Mouse (Mus musculus) granulocyte monocyte progenitor cell, adult 5-6 weeks (primary cell): ENCODE data around the gene Dclk2. TPM values are rescaled to one million over a fixed set of nuclear protein-coding genes. Genes with fewer than 3 reads are reported as not detected.

Source experiments
- ATAC-seq: replicated peaks from 2 replicates; pipeline ENCODE4 v1.8.0; 2016; ENCODE audit warnings: mild to moderate bottlenecking, moderate TSS enrichment, inconsistent platforms; ENCODE audit not compliant: poor library complexity, severe bottlenecking
- total RNA-seq, 2 experiments: library from RNA; stranded (forward) in 1 of 2; stranded (reverse) in 1 of 2; fragments of 200-712, 200-1000 nt in 1 of 2; fragments of >200 nt in 1 of 2; fragmentation: Nextera tagmentation in 1 of 2; gene quantifications; 2 replicates each; pipeline ENCODE4 v1.2.3; 2014 to 2017

The Dclk2 gene
- total RNA-seq (2014; fragmentation: Nextera tagmentation) (0.62 and 1.6 TPM in 2 replicates), total RNA-seq (2017) (under 0.01 and 0.30 TPM in 2 replicates)

DNA sequence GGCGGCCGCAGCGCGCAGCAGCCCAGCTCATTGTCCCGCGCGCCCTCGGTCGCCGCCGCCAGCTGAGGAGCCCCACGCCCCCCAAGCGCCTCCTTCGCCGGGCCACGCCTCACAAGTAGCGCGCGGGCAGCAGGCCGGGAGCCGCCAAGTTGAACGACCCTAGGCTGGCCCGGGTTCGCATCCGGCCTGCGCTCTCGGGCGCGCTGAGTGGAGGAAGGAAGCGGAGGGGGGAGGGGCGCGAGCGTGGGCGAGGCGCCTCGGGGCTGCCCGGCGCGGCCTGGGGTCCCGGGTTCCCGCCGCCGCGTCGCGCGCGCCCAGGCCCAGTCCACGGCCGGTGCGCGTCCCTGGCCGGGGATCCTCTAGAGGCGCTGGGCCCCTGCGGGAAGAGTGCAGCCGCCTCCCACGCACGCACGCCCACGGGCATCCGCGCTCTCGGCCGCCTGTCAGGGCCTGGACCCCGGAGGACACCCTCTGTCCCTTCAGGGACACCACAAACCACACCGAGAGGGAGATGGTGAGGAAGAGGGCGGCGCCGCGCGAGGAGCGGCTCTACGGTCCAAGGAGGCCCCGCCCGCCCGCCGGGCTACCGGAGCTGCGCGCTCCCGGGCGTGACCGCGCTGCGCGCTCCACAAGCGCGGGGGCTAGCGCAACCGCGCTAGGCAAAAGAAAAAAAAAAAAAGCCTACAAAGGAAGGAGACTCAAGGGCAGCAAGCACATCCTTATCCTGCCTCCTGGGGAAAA is at the start of gene Dclk2:
Dclk2 (minus strand) TSS at position 510 of the 741 bp plus-strand sequence.
- ATAC-seq, result peak; percentile 80

DNA sequence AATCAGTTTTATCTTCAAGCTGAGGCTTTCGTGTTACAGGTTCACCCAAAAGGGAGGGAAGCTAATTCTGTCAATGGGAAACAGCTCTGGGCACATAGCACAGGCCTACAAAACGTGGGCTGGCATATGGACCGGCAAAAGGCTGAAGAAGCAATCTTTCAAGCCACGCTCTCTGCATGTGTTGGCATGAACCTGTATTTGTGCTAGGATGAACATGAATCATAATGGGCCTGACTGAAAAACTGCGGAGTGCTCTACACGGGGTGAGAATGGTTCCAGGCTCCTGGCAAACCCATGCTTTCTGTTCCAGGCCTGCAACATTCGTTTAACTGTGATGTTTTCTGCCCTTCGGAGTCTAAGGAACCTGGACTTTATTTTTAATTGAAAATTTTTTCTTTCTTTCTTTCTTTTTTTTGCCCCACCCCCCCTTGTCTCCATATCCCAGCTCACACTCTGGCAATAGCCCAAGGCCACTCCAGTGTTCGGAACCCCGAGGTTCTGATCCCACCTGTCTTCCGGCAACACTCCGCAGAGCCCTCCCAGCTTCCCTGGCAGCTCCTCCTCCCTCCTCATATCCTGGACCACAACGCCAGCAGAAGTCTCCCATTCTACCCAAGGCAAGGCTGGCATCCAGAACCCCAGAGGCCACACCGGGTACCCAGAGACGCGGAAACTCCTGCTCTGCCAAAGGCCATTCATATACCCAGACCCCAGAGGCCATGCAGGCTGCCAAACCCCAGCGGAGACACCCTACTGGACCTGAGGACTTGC is 42.2 kb upstream of the Dclk2 start:
- ATAC-seq, result no peak

DNA sequence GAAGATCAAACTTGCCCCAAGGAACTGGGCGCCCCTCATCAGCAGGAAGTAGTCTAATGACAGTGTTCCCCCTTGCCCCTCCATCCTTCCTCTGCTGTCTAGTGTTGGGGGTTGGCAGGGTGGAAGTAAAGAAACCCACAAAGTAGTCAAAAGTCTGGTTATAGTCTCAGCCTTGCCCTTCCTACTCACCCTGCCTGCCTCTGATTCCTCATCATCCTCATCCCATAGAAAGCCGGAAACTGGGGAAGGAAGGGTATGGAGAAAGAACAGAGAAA is 40.7 kb upstream of the Dclk2 start:
- ATAC-seq, result peak; percentile 44

DNA sequence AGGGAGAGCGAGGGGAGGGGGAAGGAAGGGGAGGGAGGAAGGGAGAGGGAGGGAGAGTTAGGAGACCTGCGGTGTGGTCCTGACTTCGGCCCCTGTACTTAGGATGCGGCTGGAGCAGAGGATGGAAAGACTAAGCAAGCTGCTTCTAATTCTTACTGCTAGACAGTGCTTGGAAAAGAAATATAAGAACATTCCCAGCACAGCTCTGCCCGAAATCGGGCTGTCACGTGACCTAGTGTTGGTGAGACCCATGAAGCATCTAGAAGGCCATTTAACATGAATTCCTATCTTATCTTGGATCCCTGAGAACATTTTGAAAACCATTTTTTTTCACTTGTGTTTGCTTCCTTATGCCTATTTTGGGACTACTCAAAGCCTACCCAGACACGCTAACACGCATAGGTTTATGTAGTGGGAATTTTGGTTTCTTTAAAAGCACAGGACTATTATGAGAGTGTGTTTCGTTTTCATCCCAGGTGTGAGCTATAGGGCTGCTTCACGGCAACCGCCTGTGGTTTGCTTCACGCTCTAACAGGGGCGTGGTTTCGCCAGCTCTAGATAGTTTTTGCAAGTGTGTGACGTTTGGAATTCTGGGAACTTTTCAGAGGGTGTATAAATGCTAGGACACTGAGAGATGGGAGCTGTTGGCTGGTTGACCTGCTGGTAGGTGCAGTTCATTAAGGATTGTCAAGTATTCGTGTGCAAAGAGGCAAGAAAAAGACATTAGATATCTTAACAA is 40.2 kb upstream of the Dclk2 start:
- no peak for ATAC-seq

DNA sequence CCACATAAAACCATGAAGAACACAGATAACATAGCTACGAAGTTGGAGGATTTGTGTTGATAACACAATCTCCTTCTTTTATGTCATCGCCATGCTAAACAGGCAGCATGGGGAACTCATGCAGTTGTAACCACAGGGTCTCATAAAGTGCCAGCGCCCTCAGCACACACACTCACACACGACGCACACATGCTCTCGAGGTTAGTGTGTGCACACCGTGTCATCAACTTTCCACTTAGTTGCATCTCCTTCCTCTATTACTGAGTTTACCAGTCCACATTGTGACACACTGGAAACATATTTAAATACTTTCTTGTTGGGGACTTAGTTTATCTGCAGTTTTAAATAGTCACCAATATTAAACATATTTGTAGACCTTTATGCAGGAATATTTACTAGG is 38.4 kb upstream of the Dclk2 start:
- peak; percentile 58 for ATAC-seq

DNA sequence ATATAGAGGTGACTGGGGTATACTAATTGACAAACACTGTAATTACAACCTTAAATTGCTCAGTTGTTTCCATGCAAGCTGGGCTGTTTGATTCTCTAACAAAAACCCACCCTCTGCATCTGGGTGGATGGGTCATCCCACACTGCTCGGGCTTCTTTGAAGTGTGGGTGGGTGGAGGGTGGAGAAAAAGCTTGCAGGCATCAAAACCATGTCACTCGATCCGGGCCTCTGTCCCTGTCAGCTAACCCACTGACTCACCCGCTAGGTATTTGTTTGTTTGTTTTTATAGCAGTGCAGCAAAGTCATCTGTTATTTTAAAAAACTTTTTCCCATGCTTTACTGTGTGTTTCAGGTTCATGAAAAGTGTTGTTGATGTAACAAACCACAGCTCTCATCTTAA is 34.7 kb upstream of the Dclk2 start:
- no peak for ATAC-seq

DNA sequence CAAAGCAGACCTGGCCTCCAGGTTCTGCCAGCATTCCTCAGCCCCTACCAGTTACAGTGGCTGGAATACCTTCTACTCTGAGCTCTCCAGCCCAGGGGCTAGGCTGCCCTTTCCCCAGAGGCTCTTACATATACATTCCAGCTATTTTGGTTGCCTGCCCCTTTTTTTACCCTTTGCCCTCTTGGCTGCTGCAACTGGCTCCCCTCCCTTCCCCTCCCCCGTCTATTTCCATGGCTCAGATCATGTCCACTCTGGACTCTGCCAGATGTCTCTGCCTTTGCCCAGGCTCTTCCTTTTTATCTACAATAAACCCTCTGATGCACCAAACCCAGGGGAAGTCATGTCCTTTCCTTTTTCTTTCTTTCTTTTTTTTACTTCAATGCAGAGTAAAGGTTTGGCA is 33.9 kb upstream of the Dclk2 start:
- ATAC-seq, result no peak

DNA sequence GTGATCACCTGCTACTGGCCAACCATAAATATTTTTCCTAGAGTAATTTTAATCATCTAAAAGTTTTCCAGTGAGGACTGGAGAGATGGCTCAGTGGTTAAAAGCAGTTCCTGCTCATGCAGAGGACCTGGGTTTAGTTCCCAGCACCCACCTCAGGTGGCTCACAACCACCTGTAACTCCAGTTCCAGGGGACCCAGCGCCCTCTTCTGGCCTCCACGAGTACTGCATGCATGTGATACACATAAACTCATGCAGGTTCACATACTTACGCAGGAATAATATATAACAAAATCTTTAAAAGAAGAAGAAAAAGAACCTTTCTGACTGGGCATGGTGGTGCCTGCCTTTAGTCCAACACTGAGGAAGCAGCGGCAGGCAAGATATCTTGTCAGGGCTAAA is 33.2 kb upstream of the Dclk2 start:
- ATAC-seq, result no peak

DNA sequence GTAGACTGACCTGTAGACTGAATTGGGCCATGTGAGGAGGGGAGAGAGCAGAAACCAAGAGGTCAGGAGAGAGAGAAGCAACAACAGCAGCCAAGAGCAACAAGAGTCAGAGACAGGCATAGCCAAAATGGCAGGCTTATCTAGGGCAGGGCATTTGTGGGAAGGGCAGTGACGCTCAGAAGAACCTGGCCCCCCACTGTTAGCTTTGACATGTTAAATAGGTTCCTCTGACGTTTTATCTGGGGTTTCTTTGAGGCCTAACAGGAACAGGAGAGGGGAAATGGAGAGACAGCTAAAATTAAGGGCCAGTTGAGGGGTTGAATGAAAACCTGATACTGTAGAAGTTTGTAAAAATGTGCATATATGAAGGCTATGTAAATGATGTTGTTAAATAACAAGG is 30.0 kb upstream of the Dclk2 start:
- ATAC-seq, result no peak

DNA sequence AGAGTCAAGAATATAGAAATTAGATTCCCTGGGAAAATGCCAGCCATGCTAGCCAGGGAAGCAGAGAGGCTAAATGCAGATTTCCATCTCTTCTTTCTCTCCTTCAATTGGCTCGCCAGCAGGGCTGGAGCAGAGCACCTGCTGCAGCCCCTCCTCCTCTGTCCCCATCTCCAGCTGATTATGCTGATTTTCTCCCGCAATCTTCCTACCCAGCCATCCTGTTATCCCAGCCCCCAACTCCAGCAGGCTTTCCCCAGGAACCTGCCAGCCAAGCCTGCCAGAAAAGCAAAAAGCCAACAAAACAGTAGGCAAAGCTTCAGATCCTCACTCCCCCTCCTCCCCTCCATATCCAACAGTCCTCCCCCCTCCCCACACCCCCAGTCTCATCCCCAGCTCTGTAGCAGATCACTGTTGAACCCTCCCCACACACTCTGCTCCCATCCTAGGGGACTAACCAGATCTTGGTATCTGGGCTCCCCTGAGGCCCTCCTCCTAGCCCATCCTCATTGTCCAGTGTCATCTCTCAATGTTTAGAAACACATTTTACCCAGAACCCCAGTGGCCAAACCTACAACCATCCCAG is 15.7 kb upstream of the Dclk2 start:
- no peak for ATAC-seq

DNA sequence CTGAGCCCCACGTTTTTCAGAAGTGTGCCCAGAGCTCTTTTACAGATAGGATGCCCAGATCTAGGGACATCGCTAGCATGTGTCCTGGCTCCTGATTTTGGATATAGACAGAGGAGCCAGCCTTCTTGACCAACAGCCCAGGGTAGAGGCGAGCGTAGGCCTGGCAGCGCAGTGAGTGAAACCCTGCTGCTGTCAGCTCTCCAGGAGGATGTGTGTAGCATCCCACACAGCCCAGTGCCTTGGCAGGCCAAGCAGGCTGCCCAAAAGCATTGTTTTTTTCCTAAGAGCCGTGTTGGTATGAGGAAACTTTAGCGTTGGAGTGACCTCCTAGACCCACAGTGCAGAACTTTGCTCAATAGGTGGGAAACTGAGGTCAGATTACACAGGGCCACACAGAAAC is 12.8 kb upstream of the Dclk2 start:
- no peak for ATAC-seq

DNA sequence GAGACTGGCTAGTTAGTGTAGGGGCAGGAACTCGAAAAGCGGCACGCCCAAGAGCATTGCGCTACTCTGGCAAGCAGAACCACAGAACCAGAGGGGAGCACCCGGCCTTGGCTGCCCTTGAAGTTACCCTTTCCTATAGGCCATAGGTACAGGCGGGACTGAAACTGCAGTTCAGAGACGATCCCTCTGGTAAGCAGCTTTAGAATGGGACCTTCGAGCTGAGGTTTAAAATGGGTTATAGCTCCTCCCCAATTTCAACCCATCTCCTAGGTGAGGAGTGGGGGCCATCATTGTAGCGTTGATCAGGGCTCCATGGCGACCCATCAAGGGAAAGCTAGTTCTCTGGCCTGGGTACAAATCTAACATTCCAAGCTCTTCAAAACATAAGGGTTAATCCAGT is 3.0 kb upstream of the Dclk2 start:
- no peak for ATAC-seq

DNA sequence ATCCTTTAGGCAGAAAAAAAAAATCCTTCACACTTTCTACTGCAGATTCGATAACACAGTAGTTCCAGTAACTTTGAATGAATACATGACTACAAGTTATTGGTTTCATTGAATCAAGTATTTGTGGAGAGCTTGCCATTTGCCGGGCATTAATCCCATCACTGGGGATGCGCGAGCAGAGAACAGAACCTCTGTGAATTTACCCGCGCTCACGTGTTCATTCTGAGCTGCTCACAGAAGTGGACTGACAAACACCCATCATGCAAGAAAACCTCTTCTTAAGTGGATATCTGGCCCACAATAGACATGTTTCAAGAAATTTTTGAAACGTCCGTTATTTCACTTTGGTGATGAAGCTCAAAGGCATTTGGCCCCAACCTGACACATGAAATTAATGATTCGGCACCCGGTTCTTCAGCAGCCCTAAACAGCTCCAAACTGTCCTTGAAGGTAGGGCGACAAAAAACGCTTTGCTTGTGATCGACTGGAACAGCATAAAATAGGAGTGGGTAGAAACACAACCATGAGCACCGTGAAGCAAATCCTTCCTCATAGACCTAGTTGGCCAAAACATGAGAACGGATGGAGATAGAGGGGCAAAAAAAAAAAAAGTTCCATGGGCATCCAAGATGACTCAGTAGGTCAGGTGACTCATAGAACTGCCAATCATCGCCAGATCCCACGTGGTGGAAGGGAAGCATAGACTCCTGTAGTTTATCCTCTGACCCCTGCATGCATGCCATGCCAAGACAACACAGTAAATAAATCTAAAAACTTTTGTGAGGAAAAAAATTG is 726 bp upstream of the Dclk2 start:
- no peak for ATAC-seq

DNA sequence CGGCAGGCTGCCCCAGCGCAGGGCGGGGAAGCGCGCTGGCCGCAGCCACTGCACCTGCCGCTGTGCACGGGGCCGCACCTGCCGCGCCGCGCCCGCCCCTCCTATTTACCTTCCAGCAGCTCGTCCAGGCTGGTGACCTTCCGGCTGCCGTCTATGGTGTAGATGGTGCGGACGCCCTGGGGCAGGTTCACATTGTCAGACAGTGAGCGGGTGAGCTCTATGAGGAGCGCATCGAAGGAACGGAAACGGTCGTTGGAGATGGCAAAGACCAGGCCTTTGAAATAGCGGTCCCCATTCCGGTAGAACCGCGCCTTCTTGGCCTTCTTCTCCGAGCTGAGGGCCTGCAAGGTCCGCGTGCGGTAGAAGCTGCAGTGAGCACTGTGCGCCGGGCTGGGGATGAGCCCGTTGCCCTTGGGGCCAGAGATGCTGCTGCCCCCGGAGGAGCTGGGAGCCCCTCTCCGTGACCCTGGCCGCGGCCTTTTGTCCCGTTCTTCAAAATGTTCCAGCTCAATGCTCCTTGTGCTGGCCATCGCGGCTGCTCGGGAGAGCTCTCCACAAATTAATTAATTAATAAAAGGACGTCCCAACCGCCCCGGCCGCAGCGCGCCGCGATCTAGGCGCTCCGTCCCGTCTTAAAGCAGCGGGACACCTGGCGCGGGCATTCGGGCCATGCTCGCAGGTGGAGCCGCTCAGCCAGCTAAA is 860 bp downstream of the Dclk2 start:
- peak; percentile 15; the same call in 1 of the 2 replicates for ATAC-seq

DNA sequence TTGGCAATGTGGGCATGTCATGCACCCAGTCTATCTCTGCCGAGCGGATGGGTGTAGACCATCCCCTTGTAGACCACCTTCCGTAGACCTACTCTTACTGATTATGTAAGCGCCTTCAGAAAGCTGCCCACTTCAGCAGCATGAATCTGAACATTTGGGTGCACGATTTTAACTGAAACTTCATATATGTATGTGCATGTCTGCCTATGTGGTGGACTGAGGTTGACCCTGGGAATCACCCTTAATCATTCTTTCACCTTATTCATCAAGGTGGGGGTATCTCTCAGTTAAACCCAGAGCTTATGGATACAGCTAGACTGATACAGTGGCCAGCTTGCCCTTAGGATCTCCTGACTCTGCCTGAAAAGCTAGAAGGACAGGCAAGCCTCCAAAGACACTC is 3.6 kb downstream of the Dclk2 start:
- no peak for ATAC-seq

DNA sequence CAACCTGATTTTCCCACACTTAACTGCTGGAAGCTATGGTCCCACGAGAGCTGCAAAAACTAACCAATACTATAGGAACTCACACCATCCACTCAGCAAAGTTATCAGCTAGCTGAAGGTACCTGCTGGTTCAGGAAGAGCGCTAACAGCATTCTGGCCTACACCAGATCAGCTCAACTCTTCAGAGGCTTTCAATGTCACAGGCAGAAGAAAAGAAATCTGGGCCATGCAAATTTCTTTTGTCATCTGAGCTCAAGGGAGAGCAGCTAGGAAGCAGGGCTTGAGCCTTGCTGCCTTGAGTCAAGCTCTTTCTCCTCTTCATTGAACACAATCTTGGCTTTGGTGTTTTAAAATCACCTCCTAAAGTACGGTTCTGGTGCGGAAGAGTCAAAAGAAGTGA is 4.0 kb downstream of the Dclk2 start:
- ATAC-seq, result no peak

DNA sequence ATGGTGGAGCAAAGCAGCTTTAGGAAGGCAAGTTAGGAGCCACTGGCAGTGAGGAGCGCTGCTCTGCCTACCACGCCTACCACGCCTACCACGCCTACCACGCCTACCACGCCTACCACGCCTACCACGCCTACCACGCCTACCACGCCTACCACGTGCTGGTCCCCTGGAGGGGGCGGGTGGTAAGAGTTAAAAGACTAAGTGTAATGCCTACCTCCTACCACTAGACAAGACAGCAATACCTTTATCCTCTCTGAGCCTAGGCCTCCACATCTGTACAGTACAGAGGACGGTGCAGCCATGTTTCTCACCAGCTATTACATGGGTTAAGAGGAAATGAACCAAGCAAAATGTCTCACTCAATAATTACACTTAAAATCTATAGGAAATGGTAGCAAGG is 5.4 kb downstream of the Dclk2 start:
- ATAC-seq, result 0 out of 2 replicates have a peak, but pooled peaks have one; percentile 21

DNA sequence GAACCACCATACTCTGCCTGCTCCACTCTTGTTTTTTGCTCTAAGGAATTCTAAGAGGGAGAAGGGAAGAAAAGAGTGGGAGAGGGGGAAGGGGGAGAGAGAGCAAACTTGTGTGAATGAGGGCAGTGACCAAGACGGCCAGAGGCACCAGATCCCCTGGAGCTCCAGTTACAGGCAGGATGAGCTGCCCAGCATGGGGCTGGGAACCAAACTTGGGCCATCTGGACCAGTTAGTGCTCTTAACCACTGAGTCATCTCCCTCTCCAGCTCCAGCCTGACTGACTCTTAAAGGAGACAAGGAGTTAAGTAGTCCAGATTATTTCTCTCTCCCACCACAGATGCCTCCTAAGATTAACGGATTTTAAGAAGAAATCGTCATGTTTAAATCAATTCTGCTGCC is 6.3 kb downstream of the Dclk2 start:
- ATAC-seq, result no peak

DNA sequence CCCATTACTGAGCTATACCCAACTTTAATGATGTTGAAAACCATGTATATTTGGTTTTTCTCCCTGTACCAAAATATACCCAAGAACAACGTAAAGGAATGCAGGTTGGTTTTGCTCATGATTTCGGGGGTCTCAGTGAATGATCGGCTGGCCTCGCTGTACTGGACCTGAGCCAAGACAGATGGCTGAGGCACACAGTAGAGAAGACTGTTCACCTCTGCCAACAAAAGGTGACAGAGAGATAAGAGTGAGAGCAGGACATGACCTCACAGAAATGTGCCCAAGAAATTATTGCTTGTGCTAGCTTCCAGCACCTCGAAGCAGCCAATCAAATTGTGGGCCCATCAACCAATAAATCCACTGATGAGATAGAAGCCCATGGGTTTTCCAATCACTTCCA is 22.3 kb downstream of the Dclk2 start:
- no peak for ATAC-seq

DNA sequence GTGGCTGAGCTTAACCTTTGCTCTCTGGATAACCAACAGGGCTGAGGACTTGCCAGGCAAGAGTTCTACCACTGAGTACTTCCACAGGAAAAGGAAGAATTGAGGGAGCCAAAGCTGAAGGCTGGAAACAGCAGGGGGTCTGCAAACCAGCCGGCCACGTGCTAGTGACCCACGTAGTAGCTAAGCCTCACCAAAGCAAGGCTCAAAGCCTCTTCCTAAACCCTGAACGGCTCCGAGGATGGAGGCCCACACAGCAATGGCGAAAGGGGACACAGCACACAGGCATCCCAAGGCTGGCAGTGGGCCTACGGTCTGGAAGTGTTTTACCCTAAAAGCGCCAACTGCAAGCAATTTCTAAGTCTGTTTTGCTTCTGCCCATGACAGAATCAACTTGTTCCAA is 23.1 kb downstream of the Dclk2 start:
- ATAC-seq, result no peak
